Mouse (Mus musculus): ENCODE measurements around the gene Myoz1.

Gene Myoz1

GRCm38 (mm10) chr14:20672990-20673389 lies 16.6 kb upstream of the Myoz1 start:
- no peak for DNase-seq (ENCODE audit: low read depth, low spot score)

- DNase-seq (ENCODE audit: low read depth, low spot score) = no peak
These were observed 11.9 kb upstream of the Myoz1 start, which contains the start of gene Synpo2l for GRCm38 (mm10) chr14:20668154-20668810. Gene Synpo2l (minus strand): TSS chr14:20668354.

GRCm38 (mm10) chr14:20667469-20667868 lies 11.1 kb upstream of the Myoz1 start:
- DNase-seq (ENCODE audit: low read depth, low spot score) = no peak

GRCm38 (mm10) chr14:20664436-20664835 lies 8.1 kb upstream of the Myoz1 start:
- no peak for DNase-seq (ENCODE audit: low read depth, low spot score)

- DNase-seq (ENCODE audit: low read depth, low spot score) = no peak
These were observed 7.3 kb upstream of the Myoz1 start for GRCm38 (mm10) chr14:20663601-20664000.

- no peak for DNase-seq (ENCODE audit: low read depth, low spot score)
These were observed 6.4 kb upstream of the Myoz1 start for GRCm38 (mm10) chr14:20662740-20663139.

GRCm38 (mm10) chr14:20661661-20662331 lies 5.5 kb upstream of the Myoz1 start:
- no peak for DNase-seq (ENCODE audit: low read depth, low spot score)

- DNase-seq (ENCODE audit: low read depth, low spot score) = peak; percentile 95
These were observed 4.7 kb upstream of the Myoz1 start for GRCm38 (mm10) chr14:20660827-20661660.

GRCm38 (mm10) chr14:20659687-20660086 lies 3.3 kb upstream of the Myoz1 start:
- DNase-seq (ENCODE audit: low read depth, low spot score) = no peak

GRCm38 (mm10) chr14:20658902-20659301 lies 2.6 kb upstream of the Myoz1 start:
- DNase-seq (ENCODE audit: low read depth, low spot score) = no peak

- DNase-seq (ENCODE audit: low read depth, low spot score) = peak; percentile 26
These were observed 2.0 kb upstream of the Myoz1 start for GRCm38 (mm10) chr14:20658326-20658725.

GRCm38 (mm10) chr14:20655731-20656130 lies 609 bp downstream of the Myoz1 start:
- no peak for DNase-seq (ENCODE audit: low read depth, low spot score)

GRCm38 (mm10) chr14:20654690-20655421 lies 1.5 kb downstream of the Myoz1 start:
- DNase-seq (ENCODE audit: low read depth, low spot score) = no peak

GRCm38 (mm10) chr14:20651722-20652256 lies 4.6 kb downstream of the Myoz1 start:
- DNase-seq (ENCODE audit: low read depth, low spot score) = no peak

GRCm38 (mm10) chr14:20651000-20651399 lies 5.3 kb downstream of the Myoz1 start:
- DNase-seq (ENCODE audit: low read depth, low spot score) = no peak

GRCm38 (mm10) chr14:20646381-20646780 lies 10.0 kb downstream of the Myoz1 start:
- no peak for DNase-seq (ENCODE audit: low read depth, low spot score)

- no peak for DNase-seq (ENCODE audit: low read depth, low spot score)
These were observed 10.8 kb downstream of the Myoz1 start for GRCm38 (mm10) chr14:20645547-20645946.

GRCm38 (mm10) chr14:20641438-20641875 lies 14.9 kb downstream of the Myoz1 start:
- DNase-seq (ENCODE audit: low read depth, low spot score) = no peak

- peak; percentile 98 for DNase-seq (ENCODE audit: low read depth, low spot score)
These were observed 15.5 kb downstream of the Myoz1 start, which contains the start of gene Usp54 for GRCm38 (mm10) chr14:20640644-20641437. Gene Usp54 (minus strand): TSS chr14:20641063.

GRCm38 (mm10) chr14:20639918-20640619 lies 16.3 kb downstream of the Myoz1 start:
- no peak for DNase-seq (ENCODE audit: low read depth, low spot score)
